Mouse (Mus musculus) erythroid progenitor cell, adult 5-6 weeks (primary cell): Measurements from ENCODE around the gene Jph3. TPM values are rescaled to one million over a fixed set of nuclear protein-coding genes. Genes with fewer than 3 reads are reported as not detected.

ENCODE experiments used
- ATAC-seq: replicated peaks from 2 replicates; pipeline ENCODE4 v1.8.0; 2016; ENCODE audit warnings: moderate number of reproducible peaks, mild to moderate bottlenecking, moderate TSS enrichment, inconsistent platforms; ENCODE audit not compliant: poor library complexity, low FRiP score, severe bottlenecking
- total RNA-seq, 2 experiments: library from RNA; stranded (forward) in 1 of 2; stranded (reverse) in 1 of 2; fragments of 150-400 nt in 1 of 2; fragments of 186-747, 209-891 nt in 1 of 2; gene quantifications; 2 replicates each; pipeline versions ENCODE4 v1.2.3 to v1.2.4; 2015 to 2017; ENCODE audit warnings: low replicate concordance in 2 of 2

Gene Jph3
- total RNA-seq, 2 experiments from 2014 or later = not detected

GRCm38 (mm10) chr8:121770845-121771752 lies 41.7 kb downstream of the Jph3 start:
- ATAC-seq = no peak

DNA sequence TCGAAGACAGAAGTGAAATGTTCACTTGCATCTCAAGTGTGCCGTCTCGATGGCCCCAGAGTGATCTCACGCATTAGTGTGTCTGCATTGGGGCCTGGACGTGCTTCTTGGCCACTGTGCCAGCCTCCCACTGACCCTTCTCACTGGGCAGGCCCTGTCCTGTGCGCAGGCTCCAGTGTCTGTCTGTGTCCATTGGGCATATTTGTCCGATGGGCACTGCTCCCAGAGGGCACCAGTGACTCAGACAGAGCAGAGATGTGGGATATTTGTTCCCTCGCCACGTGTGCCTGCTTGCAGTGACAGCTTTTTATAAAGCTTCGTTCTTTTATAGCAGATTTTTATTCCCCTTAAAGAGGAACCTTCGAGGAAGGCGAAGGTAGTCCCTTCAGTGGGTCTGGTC lies 44.5 kb downstream of the Jph3 start:
- no peak for ATAC-seq

DNA sequence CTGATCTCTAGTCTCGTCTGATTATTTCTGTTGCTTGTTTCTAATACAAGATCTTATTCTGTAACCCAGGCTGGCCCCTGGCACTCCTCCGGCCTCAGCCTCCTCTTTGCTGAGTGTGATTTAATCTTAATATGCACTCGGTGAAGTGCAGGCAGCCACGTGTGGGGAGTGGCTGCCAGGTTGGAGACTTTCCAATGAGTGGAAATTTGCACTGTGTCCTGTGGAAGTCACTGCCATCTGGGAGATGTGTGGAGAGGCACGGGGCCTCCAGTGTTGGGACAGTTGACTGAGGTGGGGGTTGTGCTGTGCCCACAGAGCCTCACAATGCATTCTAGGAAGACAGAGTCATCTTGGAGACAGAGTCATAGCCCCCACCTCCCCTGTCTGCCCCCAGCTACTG lies 53.1 kb downstream of the Jph3 start:
- no peak for ATAC-seq

DNA sequence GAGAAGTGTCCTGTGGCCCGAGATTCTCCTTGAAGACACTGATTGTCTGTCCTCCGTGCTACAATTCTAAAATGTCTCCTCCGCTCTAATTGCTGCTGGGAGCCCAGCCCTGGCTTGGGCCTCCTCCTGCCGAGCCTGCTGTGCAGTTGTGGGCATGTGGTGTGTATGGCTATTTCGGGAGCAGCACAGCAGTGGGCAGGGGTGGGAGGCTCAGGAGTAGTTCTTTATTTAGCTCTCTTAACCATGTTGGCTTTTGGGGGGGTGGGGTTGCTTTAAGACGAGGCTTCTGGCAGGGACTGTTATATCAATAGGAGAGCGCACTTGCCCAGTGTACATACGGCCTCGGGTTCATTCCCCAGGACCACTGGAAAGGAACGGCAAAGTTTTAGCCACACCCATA lies 57.1 kb downstream of the Jph3 start:
- ATAC-seq = no peak

DNA sequence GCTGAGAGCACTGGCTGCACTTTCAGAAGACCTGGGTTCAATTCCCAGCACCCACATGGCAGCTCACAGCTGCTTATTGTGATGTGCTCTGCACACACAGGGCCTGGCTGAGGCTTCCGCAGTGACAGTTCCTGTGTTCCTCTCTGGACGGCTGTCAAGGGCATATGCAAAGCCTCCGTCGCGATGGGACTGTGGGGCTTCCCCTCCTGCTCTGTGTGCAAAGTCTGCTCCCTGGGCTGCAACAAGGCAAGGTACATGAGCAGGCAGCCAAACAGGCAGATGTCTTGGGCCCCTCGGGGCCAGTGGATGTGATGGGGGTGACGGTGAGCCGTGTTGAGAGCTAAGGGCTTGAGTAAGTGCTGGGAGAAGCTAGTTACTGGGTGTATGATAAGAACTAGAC lies 59.4 kb downstream of the Jph3 start:
- ATAC-seq = no peak

DNA sequence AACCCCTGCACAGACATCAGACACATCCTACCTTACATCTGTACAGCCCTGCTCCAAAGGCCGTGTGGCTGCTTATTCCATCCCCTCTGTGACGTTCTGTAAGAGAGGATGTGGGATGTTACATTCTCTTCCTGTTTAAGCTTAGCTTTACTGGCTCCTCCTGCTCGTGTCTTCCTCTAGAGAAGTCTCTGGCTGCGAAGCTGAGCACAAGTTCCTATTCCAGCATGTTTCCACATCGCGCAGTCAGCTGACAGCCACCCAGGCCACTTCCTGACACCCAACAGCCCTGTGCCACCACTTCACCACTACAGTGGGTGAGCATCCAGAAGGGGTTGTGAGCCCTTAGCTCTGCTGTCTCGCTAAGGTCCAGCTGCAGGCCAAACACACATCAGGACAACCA lies 62.7 kb downstream of the Jph3 start:
- ATAC-seq = no peak

GRCm38 (mm10) chr8:121792627-121793026 lies 63.2 kb downstream of the Jph3 start:
- no peak for ATAC-seq

- ATAC-seq = no peak
Observed at GRCm38 (mm10) chr8:121794151-121794550, 64.7 kb downstream of the Jph3 start.

DNA sequence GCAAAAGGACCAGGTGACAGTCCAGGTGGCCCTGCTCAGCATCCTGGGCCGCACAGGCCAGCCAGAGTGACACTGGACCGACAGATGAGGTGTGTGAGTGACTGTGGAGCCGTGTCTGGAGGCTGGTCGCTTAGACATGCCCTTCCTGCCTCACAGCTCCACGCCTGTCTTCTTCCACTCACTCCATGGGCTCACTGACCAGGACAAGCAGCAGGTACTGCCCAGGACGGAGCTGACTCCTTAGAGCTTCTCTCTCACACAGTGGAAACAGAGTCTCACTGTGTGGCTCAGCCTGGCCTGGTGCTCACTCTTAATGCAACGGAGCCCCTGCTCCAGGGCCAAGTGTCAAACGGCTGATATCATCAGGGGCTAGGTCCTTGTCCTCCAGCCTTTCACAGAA lies 66.0 kb downstream of the Jph3 start:
- ATAC-seq = no peak

DNA sequence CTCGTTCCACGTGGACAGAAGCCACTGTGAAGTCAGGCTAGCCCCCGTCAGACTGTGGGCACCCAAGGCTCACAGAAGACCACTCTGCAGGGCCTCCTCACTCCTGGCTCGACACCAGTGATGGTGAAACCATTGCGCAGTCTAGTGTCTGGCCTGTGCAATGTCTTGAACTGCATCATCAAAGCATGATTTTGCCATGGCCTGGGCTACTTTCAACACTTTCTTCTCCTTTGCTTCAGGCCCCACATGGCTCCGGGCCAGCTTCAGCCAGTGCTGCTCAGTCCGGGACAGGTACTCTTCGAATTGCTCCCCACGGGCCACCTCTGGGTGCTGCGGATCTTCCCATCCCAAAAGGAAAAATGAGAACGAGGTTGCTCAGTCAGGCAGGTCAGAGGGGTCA lies 67.0 kb downstream of the Jph3 start:
- no peak for ATAC-seq

DNA sequence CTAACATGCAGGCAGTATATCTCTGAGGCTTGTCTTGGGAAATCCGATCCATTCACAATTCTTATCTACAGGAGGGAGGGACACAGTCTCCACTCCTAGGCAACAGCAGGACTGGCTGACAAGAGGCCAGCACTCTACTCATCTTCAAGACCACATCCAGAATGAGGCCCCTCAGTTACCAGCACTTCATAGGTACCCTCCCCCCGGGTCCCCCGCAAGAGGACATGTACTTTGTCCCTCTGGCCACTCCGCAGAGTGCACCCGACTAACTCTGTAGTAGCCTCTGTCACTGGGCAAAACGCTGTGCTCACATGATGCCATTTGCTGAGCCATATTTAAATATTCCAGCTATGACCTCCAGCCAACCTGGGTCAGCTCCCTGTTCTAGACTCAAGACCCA lies 69.0 kb downstream of the Jph3 start:
- no peak for ATAC-seq

DNA sequence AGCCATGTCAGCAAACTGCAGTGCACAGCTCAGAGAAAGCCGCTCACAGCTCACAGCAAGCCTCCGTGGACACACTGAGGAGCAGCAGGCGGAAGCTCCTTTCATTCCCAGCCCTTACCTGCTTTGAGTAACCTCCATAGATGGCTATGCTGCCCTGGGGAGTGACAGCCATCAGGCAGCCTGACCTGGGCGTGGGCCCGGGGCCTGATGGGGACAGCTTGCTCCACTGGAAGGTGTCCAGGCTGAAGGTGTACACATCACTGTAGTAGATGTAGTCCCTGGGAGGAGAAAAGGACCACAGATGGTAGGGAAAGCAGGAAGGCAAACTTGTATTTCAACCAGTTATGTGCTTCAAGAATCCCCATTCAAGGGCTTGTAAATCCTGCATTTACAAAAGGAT lies 75.4 kb downstream of the Jph3 start:
- no peak for ATAC-seq

DNA sequence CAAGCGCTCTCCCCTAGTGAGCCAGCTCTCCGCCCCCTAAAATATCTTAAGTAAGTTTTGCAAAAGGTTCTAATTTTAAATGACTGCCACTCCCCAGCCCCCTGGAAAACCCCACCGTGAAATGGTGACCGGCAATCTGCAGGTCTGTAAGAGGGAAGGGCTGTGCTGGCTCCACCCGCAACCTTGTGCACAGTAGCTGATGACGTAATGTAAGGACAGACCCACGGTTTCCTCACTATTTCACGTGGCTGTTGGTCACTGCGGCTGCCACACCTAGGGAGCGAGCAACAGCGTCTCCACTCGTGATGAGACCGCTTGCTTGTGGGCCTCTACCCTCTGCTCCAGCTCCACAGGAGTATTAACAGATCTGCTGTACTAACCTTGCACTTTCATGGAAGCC lies 76.7 kb downstream of the Jph3 start:
- ATAC-seq = no peak

DNA sequence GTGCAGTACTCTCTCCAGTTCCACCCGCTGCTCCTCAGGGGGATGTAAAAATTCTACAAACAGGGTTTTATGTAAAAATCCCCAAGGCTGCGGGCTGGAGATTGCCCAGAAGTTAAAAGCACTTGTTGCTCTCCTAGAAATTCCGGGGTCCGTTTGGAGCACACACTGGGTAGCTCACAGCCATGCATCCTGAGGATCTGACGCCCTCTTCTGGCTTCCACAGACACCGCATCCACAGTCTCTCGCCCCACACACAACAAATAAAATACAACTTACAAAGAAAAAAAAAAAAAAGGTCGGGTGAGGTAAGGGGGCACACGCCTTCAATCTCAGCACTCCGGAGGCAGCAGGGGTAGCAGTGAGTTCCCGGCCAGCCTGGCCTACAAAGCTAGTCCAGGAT lies 78.6 kb downstream of the Jph3 start:
- no peak for ATAC-seq

GRCm38 (mm10) chr8:121809524-121810155 lies 80.2 kb downstream of the Jph3 start:
- ATAC-seq = no peak

- no peak for ATAC-seq
Observed at GRCm38 (mm10) chr8:121811502-121811901, 82.1 kb downstream of the Jph3 start.

DNA sequence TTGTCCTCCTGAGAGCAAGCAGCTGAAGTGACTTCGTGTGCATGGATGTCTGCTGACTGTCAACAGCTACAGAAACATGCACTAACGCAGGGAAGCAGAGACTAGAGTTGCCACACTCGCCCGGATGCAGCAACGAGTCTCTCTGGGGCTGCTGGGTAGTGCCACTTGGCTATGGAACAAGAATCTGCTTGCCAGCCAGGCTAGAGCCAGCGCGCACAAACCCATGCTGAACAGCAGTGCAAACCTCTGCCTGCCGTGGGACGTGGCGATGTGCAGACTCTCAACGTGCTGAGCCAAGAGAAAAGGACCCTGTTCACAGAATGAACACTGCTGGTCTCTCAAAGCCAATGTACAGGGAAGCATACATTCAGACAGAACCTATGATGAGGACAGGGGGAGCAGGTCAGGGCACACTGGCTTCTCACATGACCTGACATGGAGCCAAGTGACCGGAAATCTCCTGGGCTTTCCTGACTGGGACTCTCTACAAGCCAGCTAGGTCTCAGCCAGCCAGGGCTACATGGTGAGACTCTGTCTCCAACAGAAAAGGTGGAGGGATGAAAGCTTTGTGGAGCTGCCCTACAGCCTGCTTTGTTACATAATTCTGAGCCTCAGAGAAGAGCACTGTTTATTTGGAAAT lies 82.6 kb downstream of the Jph3 start:
- ATAC-seq = no peak

DNA sequence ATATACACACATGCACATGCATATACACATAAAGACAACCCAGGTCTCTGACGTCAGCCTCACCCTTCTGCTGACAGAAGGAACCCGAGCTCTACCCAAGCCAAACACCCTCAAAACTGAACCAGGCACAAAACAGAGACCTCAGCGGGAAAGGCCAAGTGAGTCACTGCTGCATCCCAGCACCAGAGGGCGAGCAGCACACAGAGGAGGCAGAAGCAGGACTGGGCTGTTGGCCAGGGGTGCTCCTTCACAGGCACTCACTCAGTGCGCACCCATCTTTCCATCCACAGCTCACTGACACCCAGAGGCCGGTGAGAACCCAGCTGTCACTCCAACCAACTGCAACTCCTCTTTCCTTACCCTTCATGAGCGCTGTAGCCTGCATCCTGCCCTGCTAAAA lies 88.8 kb downstream of the Jph3 start:
- no peak for ATAC-seq

DNA sequence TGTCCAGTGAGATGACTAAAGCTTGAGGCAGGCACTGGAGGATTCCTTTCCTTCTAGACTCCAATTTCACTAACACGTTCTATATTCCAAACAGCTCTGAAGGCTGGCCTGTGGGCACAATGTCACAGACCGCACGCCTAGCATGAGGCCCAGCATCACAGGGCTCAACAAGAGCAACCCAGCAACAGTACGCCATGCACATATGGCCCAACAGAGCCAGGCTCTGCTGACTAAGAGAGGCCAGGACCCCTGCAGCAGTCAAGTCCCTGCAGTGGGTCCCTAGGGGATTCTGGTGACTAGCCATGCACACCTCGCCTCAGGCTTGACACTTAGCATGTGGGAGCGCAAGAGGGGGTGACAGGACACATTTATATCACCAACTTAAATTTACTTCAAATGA lies 91.4 kb downstream of the Jph3 start:
- ATAC-seq = no peak

DNA sequence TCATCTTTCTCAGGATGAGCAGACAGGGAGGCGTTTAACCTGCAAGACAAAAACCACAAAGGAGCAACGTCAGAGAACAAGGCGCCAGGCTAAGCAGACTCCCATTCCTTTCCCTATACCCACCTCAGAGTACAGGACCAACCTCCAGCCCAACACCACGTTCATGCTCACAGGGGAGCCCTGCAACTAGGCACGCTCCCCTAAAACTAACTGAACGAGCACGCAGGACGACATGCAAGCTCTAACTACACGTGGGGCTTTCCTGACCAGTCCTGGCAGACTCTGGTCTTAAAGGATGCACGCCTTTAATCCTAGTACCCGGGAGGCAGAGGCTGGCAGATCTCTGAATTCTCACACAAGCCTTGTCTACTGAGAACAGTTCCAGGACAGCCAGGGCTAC lies 91.9 kb downstream of the Jph3 start:
- no peak for ATAC-seq

GRCm38 (mm10) chr8:121821770-121822169 lies 92.3 kb downstream of the Jph3 start:
- no peak for ATAC-seq
